Mouse (Mus musculus): ENCODE results near the gene Dync2li1.

Gene Dync2li1

GRCm38 (mm10) chr17:84684284-84684683 lies 58.0 kb downstream of the Dync2li1 start:
- DNase-seq (ENCODE audit: low spot score in 2 of 2): no peak

GRCm38 (mm10) chr17:84685286-84685685 lies 59.0 kb downstream of the Dync2li1 start:
- no peak for DNase-seq (ENCODE audit: low spot score in 2 of 2)

GRCm38 (mm10) chr17:84687994-84688393 lies 61.7 kb downstream of the Dync2li1 start:
- no peak for DNase-seq (ENCODE audit: low spot score in 2 of 2)

GRCm38 (mm10) chr17:84688834-84689233 lies 62.5 kb downstream of the Dync2li1 start:
- no peak for DNase-seq (ENCODE audit: low spot score in 2 of 2)

GRCm38 (mm10) chr17:84689316-84689715 lies 63.0 kb downstream of the Dync2li1 start:
- DNase-seq (ENCODE audit: low spot score in 2 of 2): no peak

GRCm38 (mm10) chr17:84690111-84690510 lies 63.8 kb downstream of the Dync2li1 start:
- DNase-seq (ENCODE audit: low spot score in 2 of 2): no peak

- no peak for DNase-seq (ENCODE audit: low spot score in 2 of 2)
Measured at GRCm38 (mm10) chr17:84693741-84694140, 67.4 kb downstream of the Dync2li1 start.

- DNase-seq (ENCODE audit: low spot score in 2 of 2): no peak
Measured at GRCm38 (mm10) chr17:84696537-84696936, 70.2 kb downstream of the Dync2li1 start.

- peak in 1 of 2 experiments; percentile 63 for DNase-seq (ENCODE audit: low spot score in 2 of 2)
Measured at GRCm38 (mm10) chr17:84698727-84699126, 72.4 kb downstream of the Dync2li1 start.
